Mouse (Mus musculus) colon, adult 2 months (tissue): ENCODE results near the gene Imp4. TPM values are rescaled to one million over a fixed set of nuclear protein-coding genes. Genes with fewer than 3 reads are reported as not detected.

ENCODE experiments used
- polyA plus RNA-seq: library from polyadenylated mRNA; depleted of rRNA; stranded (reverse); fragments of >200 nt; gene quantifications from 2 replicates; pipeline ENCODE4 v1.2.3, GENCODE M21; 2012; rRNA removed

Gene Imp4
- 41.4 and 43.1 TPM in 2 replicates for polyA plus RNA-seq

DNA sequence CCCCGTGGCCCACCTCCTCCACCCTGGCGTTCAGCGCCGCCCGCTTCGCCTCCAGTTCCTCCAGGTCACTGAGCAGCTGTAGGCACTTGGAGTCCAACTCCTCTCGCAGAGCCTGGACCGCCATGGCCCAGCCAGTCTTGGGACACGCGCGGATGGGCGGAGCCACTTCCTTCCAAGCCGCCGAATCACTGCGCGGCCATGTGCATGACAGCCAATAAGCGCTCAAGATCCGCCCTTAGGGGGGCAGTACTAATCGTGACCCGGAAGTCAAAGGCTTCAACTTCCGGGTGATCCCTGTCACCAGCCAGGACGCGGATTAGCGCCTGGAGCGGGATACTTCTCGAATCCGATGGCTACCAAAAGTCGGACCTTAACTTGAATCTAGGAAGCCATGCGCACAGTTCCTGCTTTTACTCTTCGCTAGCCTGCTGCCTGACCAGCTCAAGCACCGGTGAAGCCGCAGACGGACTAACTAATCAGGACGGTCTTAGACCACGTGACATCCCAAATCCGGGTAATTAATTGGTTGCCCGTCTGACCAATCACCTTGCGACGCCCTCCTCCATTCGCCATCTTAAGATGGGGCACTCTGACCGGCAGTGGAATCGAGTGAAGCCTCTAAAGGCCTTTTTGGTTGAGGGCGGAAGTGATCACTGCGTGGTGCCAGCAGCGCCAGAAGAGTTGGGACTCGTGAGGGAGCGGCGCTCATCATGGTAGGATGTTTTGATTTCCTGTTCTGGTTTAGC, at the start of gene Imp4, which contains the start of gene Ccdc115:
Gene Imp4, plus strand, starts transcription at position 637 of the 746 bp plus-strand sequence.
Gene Ccdc115, minus strand, starts transcription at position 458 of the 746 bp plus-strand sequence.

GRCm38 (mm10) chr1:34459284-34460060, 19.8 kb downstream of the Imp4 start, which contains the start of gene Ptpn18:
Gene Ptpn18 (plus strand): TSS chr1:34459762.

Other genes with a start within 250 kb of the Imp4 start
- 18.0 and 20.4 TPM in 2 replicates for gene Ccdc115, start 179 bp upstream of the Imp4 start, polyA plus RNA-seq
- gene Ptpn18, start 19.9 kb downstream of the Imp4 start, polyA plus RNA-seq = 296 and 308 TPM in 2 replicates
- not detected in 2 replicates for gene Prss39, start 58.6 kb downstream of the Imp4 start, polyA plus RNA-seq
- not detected in 2 replicates for gene Cfc1, start 95.8 kb downstream of the Imp4 start, polyA plus RNA-seq
- not detected in 2 replicates for gene Prss40, start 121.1 kb downstream of the Imp4 start, polyA plus RNA-seq
- gene Amer3, start 139.8 kb downstream of the Imp4 start, polyA plus RNA-seq = 0.14 TPM in 2 replicates